Mouse (Mus musculus): Measurements from ENCODE around the gene 3110082I17Rik.

DNA sequence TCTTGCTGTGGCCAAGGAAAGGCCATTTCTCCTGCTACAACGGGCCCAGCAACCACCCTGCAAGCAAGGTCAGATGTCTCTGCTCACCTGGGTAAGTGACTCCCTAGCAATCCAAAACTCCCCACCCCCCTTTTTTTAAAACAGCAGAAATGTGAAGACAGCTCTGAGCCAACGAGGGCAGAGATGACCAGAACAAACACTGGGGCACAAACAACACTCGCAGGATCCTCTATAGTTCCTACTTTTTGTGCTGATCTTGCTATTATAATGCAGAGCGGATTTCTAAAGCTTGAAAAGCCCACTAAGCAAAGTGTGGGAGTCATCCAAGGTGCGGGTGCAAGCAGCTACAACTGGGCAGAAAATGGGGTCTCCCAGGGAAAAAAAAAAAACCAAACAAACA, 89.2 kb downstream of the 3110082I17Rik start:
- TF ChIP-seq POLR2A (IDR thresholded peaks at IDR 0.05; ENCODE audit: borderline replicate concordance, insufficient read depth, low read length): no peak
- TF ChIP-seq CTCF (IDR thresholded peaks at IDR 0.05; ENCODE audit: borderline replicate concordance, insufficient read depth, low read depth, low read length): no peak
